Mouse (Mus musculus) urinary bladder, postnatal 10 days (tissue): Measurements from ENCODE around the gene Gtpbp1.

Experiments used
- DNase-seq: peaks from one replicate; pipeline ENCODE4 v3.0.0; 2022; ENCODE audit warnings: low spot score

The Gtpbp1 gene

GRCm38 (mm10) chr15:79685141-79685641 lies 5.5 kb upstream of the Gtpbp1 start:
- no peak for DNase-seq

- no peak for DNase-seq
Measured at GRCm38 (mm10) chr15:79686046-79686869, 4.4 kb upstream of the Gtpbp1 start.

- no peak for DNase-seq
Measured at GRCm38 (mm10) chr15:79687175-79687574, 3.5 kb upstream of the Gtpbp1 start.

- DNase-seq, result peak; percentile 93
Measured at GRCm38 (mm10) chr15:79687646-79688267, 2.9 kb upstream of the Gtpbp1 start, which contains the start of gene Josd1. TSS of gene Josd1 (minus strand) at chr15:79687919.

- no peak for DNase-seq
Measured at GRCm38 (mm10) chr15:79688268-79688956, 2.2 kb upstream of the Gtpbp1 start.

- no peak for DNase-seq
Measured at GRCm38 (mm10) chr15:79689662-79690425, 801 bp upstream of the Gtpbp1 start.

- peak; percentile 15 for DNase-seq
Measured at GRCm38 (mm10) chr15:79691023-79691508, 421 bp downstream of the Gtpbp1 start.

GRCm38 (mm10) chr15:79692334-79692733 lies 1.7 kb downstream of the Gtpbp1 start:
- no peak for DNase-seq

- no peak for DNase-seq
Measured at GRCm38 (mm10) chr15:79693740-79694139, 3.1 kb downstream of the Gtpbp1 start.

- no peak for DNase-seq
Measured at GRCm38 (mm10) chr15:79694512-79694911, 3.9 kb downstream of the Gtpbp1 start.

GRCm38 (mm10) chr15:79695516-79695915 lies 4.9 kb downstream of the Gtpbp1 start:
- no peak for DNase-seq

GRCm38 (mm10) chr15:79696508-79696907 lies 5.9 kb downstream of the Gtpbp1 start:
- no peak for DNase-seq

- no peak for DNase-seq
Measured at GRCm38 (mm10) chr15:79697011-79697410, 6.4 kb downstream of the Gtpbp1 start.

GRCm38 (mm10) chr15:79697558-79698187 lies 7.0 kb downstream of the Gtpbp1 start:
- DNase-seq, result no peak

- DNase-seq, result no peak
Measured at GRCm38 (mm10) chr15:79706603-79707214, 16.1 kb downstream of the Gtpbp1 start.

- no peak for DNase-seq
Measured at GRCm38 (mm10) chr15:79708229-79708822, 17.7 kb downstream of the Gtpbp1 start.

- no peak for DNase-seq
Measured at GRCm38 (mm10) chr15:79715646-79716045, 25.0 kb downstream of the Gtpbp1 start.

GRCm38 (mm10) chr15:79716710-79717109 lies 26.1 kb downstream of the Gtpbp1 start:
- DNase-seq, result no peak

- DNase-seq, result no peak
Measured at GRCm38 (mm10) chr15:79720267-79720666, 29.6 kb downstream of the Gtpbp1 start.

GRCm38 (mm10) chr15:79720796-79721195 lies 30.2 kb downstream of the Gtpbp1 start:
- no peak for DNase-seq
